Mouse (Mus musculus): ENCODE data around the gene Flii. TPM values are rescaled to one million over a fixed set of nuclear protein-coding genes. Genes with fewer than 3 reads are reported as not detected.
A peak's percentile ranks its signal among the peaks of the same experiment; 100 is the strongest.

Gene Flii
- polyA plus RNA-seq, 1 experiment from 2014 or later, result 94.4 TPM

DNA sequence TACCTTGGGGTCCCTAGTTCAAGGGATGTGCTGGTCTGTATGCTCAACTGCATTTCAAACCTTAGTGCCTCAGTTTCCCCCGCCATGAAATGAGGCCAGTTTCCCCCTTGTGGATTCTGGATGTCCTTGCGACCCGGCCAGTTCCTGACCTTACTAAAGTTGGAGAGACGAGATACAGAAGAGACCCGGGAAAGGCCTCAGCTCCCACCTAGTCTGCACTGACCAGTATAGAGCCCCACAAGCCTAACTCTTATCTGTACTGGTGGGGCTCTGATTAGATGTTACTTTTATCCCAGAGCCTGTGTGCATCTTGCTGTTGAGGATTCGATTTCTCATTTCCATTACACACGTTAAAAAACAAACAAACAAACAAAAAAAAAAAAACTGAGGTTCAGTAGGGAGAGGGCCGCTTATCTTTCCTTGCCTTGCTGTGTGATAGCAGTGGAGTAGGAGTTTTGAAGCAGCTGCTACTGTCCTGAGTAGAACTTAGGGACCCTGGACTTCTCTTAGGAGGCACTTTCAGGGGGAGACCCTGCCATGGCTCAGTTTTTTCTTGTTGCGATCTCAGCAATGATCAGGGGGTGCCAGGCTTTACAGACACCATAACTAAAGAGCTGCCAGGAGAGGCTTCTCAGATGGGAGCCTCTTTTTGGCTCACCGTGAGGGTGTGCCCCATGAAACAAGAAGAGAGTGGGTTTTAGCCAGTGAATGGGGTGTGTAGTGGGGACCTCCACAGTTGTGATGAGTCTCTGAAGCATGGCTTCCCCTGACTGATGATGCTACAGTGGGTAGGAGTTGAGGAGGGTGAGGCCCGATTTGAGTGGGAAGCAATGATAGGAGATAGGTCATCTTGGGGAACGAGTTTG is 26.5 kb downstream of the Flii start:
- 0 out of 2 replicates have a peak, but pooled peaks cover 9% of the 10 kb centered on the region for H3K36me3 ChIP-seq
- H3K4me1 ChIP-seq, result peaks cover 24% of the 10 kb centered on the region
- no peaks in the 10 kb centered on the region for H3K9me3 ChIP-seq
- H3K4me3 ChIP-seq, result peak overlapping the region; percentile 77
- WGBS, result 17% methylated on average over 12 of the region's 12 CpGs
- H3K4me2 ChIP-seq, result peak overlapping the region; percentile 61
- H3K27me3 ChIP-seq, result no peaks in the 10 kb centered on the region
- peak overlapping the region; percentile 83 for H3K9ac ChIP-seq
- H3K27ac ChIP-seq, result peak overlapping the region; percentile 92; the same call in 1 of the 2 replicates
- ATAC-seq (ENCODE audit: borderline replicate concordance, extremely low read depth, low FRiP score, low TSS enrichment), result no peak

DNA sequence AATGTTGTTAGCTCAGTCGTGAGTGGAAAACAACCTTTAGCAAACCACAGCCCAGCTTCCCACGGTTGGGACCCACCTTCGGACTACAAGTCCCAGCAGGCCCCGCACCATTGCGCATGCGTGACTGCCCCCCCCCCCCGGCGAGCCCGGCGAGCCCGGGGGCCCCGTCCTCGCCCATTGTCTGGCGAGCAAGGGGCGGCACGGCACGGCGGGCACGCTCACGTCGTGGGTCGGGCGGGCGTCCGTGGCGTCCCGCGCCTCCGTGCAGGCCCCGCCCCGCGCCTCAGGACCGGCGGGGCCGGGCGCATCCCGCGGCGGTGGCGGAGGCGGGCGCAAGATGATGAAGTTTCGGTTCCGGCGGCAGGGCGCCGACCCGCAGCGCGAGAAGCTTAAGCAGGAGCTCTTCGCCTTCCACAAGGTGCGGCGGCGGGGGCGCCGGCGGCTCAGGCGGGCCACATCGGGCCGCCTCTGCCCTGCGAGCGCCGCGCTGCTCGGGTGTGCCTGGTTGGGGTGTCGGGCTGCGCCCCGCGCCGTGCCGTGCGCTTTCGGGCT is 27.5 kb downstream of the Flii start, which contains the start of gene Llgl1:
Gene Llgl1, plus strand, starts transcription at position 200 of the 552 bp plus-strand sequence.
- Histone ChIP-seq H3K27ac (peak within 1 kb of the TSS; percentile 92), H3K4me2 (peak within 1 kb of the TSS; percentile 61), H3K9ac (peak within 1 kb of the TSS; percentile 83), H3K4me1 (peaks cover 24% of the 10 kb centered on the region), H3K27me3 (no peaks in the 10 kb centered on the region), H3K9me3 (no peaks in the 10 kb centered on the region), H3K4me3 (peak within 1 kb of the TSS; percentile 77), H3K36me3 (0 out of 2 replicates have a peak, but pooled peaks cover 1% of the 10 kb centered on the region)
- WGBS, result under 1% methylated on average over 62 of the region's 73 CpGs
- peak; percentile 89 for ATAC-seq (ENCODE audit: borderline replicate concordance, extremely low read depth, low FRiP score, low TSS enrichment)

DNA sequence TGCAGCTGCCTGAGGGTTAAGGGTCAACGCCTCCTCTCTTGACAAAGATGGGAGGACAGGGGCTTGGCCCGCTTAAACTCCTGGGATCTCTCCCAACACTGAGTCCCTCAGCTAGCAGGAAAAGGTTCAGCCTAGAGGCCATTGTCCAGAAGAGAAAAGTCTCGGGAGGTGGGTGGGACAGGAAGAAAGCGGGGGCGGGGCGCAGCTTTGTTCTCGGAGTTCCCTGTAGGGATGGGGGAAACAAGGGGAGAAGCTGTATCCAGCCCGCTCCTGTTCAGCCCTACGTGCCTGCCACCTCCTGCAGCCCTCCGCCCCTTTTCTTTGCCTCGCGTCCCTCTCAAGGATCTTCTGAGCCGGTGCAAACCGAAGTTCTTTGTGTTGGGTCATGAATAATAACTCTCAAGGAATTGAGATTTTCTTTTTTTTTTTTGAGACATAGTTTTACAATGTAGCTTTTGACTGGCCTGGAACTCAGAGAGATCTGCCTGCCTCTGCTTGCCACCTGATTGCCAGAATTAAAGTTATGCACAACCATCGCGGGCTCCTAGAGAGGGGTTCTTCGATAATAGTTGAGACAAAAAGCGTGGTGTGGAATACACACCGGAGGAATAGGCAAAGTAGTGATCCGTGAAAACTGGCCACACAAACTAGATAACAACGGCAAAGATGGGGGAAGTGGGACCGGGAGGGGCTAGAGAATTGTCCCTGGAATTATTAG is 28.1 kb downstream of the Flii start:
- Histone ChIP-seq H3K4me1 (peaks cover 24% of the 10 kb centered on the region), H3K4me2 (peak overlapping the region; percentile 61), H3K27ac (peak overlapping the region; percentile 92), H3K36me3 (no peaks in the 10 kb centered on the region), H3K9me3 (no peaks in the 10 kb centered on the region), H3K4me3 (peak overlapping the region; percentile 77), H3K9ac (peak overlapping the region; percentile 28), H3K27me3 (no peaks in the 10 kb centered on the region)
- ATAC-seq (ENCODE audit: borderline replicate concordance, extremely low read depth, low FRiP score, low TSS enrichment), result peak; percentile 62; the same call in 1 of the 2 replicates
- WGBS, result 3% methylated on average over 22 of the region's 22 CpGs

- Histone ChIP-seq H3K9me3 (no peaks in the 10 kb centered on the region), H3K36me3 (no peaks in the 10 kb centered on the region), H3K4me3 (no peak overlapping the region), H3K4me2 (no peak overlapping the region), H3K27me3 (no peaks in the 10 kb centered on the region), H3K4me1 (peaks cover 24% of the 10 kb centered on the region), H3K27ac (0 out of 2 replicates have a peak overlapping the region, but pooled peaks have one; percentile 92), H3K9ac (no peak overlapping the region)
- WGBS, result 53% methylated on average over 2 of the region's 2 CpGs
- no peak for ATAC-seq (ENCODE audit: borderline replicate concordance, extremely low read depth, low FRiP score, low TSS enrichment)
Observed at GRCm38 (mm10) chr11:60697561-60697960, 29.5 kb downstream of the Flii start.

- H3K27me3 ChIP-seq, result no peaks in the 10 kb centered on the region
- no peak for ATAC-seq (ENCODE audit: borderline replicate concordance, extremely low read depth, low FRiP score, low TSS enrichment)
- H3K4me2 ChIP-seq, result no peak overlapping the region
- no peak overlapping the region for H3K4me3 ChIP-seq
- no peak overlapping the region for H3K9ac ChIP-seq
- 69% methylated on average over 1 of the region's 1 CpGs for WGBS
- H3K9me3 ChIP-seq, result no peaks in the 10 kb centered on the region
- H3K27ac ChIP-seq, result no peak overlapping the region
- peaks cover 17% of the 10 kb centered on the region for H3K4me1 ChIP-seq
- no peaks in the 10 kb centered on the region for H3K36me3 ChIP-seq
Observed at GRCm38 (mm10) chr11:60696165-60696564, 30.9 kb downstream of the Flii start.

Small RNA genes within 50 kb of the gene (microRNA-seq; reads per million reads assigned to microRNA genes)
- gene Mir5100, result 3.2 reads per million, percentile 14 among the genes with 10 or more reads in this experiment

Other genes with a start within 250 kb of the Flii start
- 31.8 and 38.0 TPM in 2 replicates for gene Alkbh5, start 190.9 kb downstream of the Flii start, polyA plus RNA-seq (2015; fragmentation: Nextera tagmentation; extraction: Ambion mirVana)
- gene Llgl1, start 27.5 kb downstream of the Flii start, polyA plus RNA-seq (2015; fragmentation: Nextera tagmentation; extraction: Ambion mirVana), result 52.1 and 54.2 TPM in 2 replicates
- 13.5 and 14.7 TPM in 2 replicates for gene Mief2, start 1.1 kb upstream of the Flii start, polyA plus RNA-seq (2015; fragmentation: Nextera tagmentation; extraction: Ambion mirVana)
- 17.0 and 17.2 TPM in 2 replicates for gene Top3a, start 50.1 kb upstream of the Flii start, polyA plus RNA-seq (2015; fragmentation: Nextera tagmentation; extraction: Ambion mirVana)
- 4.5 and 5.3 TPM in 2 replicates for gene Smcr8, start 50.3 kb upstream of the Flii start, polyA plus RNA-seq (2015; fragmentation: Nextera tagmentation; extraction: Ambion mirVana)
- 58.3 and 58.5 TPM in 2 replicates for gene Shmt1, start 84.5 kb upstream of the Flii start, polyA plus RNA-seq (2015; fragmentation: Nextera tagmentation; extraction: Ambion mirVana)
- 41.0 and 41.4 TPM in 2 replicates for gene Dhrs7b, start 103.4 kb upstream of the Flii start, polyA plus RNA-seq (2015; fragmentation: Nextera tagmentation; extraction: Ambion mirVana)
- gene Tmem11, start 152.0 kb upstream of the Flii start, polyA plus RNA-seq (2015; fragmentation: Nextera tagmentation; extraction: Ambion mirVana), result 63.6 and 67.3 TPM in 2 replicates
- gene Natd1, start 187.5 kb upstream of the Flii start, polyA plus RNA-seq (2015; fragmentation: Nextera tagmentation; extraction: Ambion mirVana), result 21.3 and 26.6 TPM in 2 replicates
- gene Map2k3, start 204.8 kb upstream of the Flii start, polyA plus RNA-seq (2015; fragmentation: Nextera tagmentation; extraction: Ambion mirVana), result 109 and 115 TPM in 2 replicates

All from lung, embryonic 15.5 days (tissue).